Mouse (Mus musculus): Measurements from ENCODE around the gene Cpa5. TPM values are rescaled to one million over a fixed set of nuclear protein-coding genes. Genes with fewer than 3 reads are reported as not detected.

The Cpa5 gene
- total RNA-seq, 2 experiments from 2014 or later: 1.6 to 1.9 TPM

- DNase-seq (ENCODE audit: low spot score in 2 of 2): no peak
These were observed 68.8 kb downstream of the Cpa5 start for GRCm38 (mm10) chr6:30679567-30679966.

- no peak for DNase-seq (ENCODE audit: low spot score in 2 of 2)
These were observed 69.6 kb downstream of the Cpa5 start for GRCm38 (mm10) chr6:30680442-30680841.

Other genes with a start within 250 kb of the Cpa5 start
- 10 to 100 TPM; 24.8 to 25.4 TPM for gene Zc3hc1, start 220.0 kb upstream of the Cpa5 start, total RNA-seq (2021)
- 10 to 100 TPM; 73.6 to 86.9 TPM for gene Klhdc10, start 209.1 kb upstream of the Cpa5 start, total RNA-seq (2021)
- gene Tmem209, start 101.2 kb upstream of the Cpa5 start, total RNA-seq (2021): 10 to 100 TPM; 15.7 to 16.4 TPM
- under 1 TPM; 0.49 to 0.74 TPM for gene Ssmem1, start 101.2 kb upstream of the Cpa5 start, total RNA-seq (2021)
- gene Cpa2, start 69.4 kb upstream of the Cpa5 start, total RNA-seq (2021): 1 to 10 TPM; 4.2 to 4.4 TPM
- 1 to 10 TPM; 1.7 to 2.0 TPM for gene Cpa4, start 42.6 kb upstream of the Cpa5 start, total RNA-seq (2021)
- gene Cpa1, start 28.2 kb downstream of the Cpa5 start, total RNA-seq (2021): under 1 TPM; 0.44 to 0.64 TPM
- 10 to 100 TPM; 22.2 to 23.0 TPM for gene Cep41, start 82.7 kb downstream of the Cpa5 start, total RNA-seq (2021)
- gene Mest, start 112.5 kb downstream of the Cpa5 start, total RNA-seq (2021): 1,000 to 10,000 TPM in 1 of 2 experiments, 100 to 1,000 TPM in 1; 835 to 1,053 TPM

All from gastrocnemius, postnatal 4 days (tissue).